Mouse (Mus musculus): ENCODE measurements around the gene Eef1akmt3. TPM values are rescaled to one million over a fixed set of nuclear protein-coding genes. Genes with fewer than 3 reads are reported as not detected.
A peak's percentile ranks its signal among the peaks of the same experiment; 100 is the strongest.

Eef1akmt3 gene
- total RNA-seq, 1 experiment = 0.49 TPM

DNA sequence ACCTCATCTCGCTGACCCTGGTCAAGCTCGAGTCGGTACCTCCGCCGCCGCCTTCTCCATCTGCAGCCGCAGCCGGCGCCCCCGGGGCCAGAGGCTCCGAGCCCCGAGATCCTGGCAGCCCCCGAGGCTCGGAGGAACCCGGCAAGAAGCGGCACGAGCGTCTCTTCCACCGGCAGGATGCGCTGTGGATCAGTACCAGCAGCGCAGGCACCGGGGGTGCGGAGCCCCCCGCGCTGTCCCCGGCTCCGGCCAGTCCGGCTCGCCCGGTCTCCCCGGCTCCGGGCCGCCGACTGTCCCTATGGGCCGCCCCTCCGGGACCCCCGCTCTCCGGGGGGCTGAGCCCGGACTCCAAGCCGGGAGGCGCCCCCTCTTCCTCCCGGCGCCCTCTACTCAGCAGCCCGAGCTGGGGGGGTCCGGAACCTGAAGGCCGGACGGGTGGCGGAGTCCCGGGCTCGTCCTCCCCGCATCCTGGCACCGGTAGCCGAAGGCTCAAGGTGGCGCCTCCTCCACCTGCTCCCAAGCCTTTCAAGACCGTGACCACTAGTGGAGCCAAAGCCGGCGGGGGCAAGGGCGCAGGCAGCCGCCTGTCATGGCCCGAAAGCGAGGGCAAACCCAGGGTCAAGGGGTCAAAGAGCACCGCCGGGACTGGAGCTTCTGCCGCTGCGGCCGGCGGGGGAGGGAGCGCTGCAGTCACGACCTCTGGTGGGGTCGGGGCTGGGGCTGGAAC, 38.5 kb upstream of the Eef1akmt3 start:
- Histone ChIP-seq H3K9ac (ENCODE audit: insufficient read depth, low read depth, low read length, poor library complexity, severe bottlenecking) (peak overlapping the region; percentile 58; the same call in 1 of the 2 replicates), H3K4me1 (ENCODE audit: control insufficient read depth in 2 of 2, insufficient read depth in 2 of 2, low read length in 2 of 2, poor library complexity in 1 of 2) (peaks cover 0 to 12% of the 10 kb centered on the region in 2 experiments; a peak in 1 of 4 replicates)

GRCm38 (mm10) chr10:127078677-127079575, 37.6 kb upstream of the Eef1akmt3 start:
- Histone ChIP-seq H3K36me3 (ENCODE audit: control insufficient read depth, insufficient read depth, low read length, poor library complexity, severe bottlenecking) (no peaks in the 10 kb centered on the region), H3K4me1 (ENCODE audit: control insufficient read depth in 2 of 2, insufficient read depth in 2 of 2, low read length in 2 of 2, poor library complexity in 1 of 2) (peaks cover 0 to 12% of the 10 kb centered on the region in 2 experiments; a peak in 1 of 4 replicates), H3K9me3 (ENCODE audit: control insufficient read depth, insufficient read depth, low read depth, low read length) (no peaks in the 10 kb centered on the region), H3K4me3 (ENCODE audit: insufficient read depth in 1 of 2, low read depth in 1 of 2, low read length in 2 of 2, poor library complexity in 1 of 2, severe bottlenecking in 1 of 2) (peak overlapping the region; percentile 55 to 67), H3K9ac (ENCODE audit: insufficient read depth, low read depth, low read length, poor library complexity, severe bottlenecking) (peak overlapping the region; percentile 58; the same call in 1 of the 2 replicates), H3K27ac (ENCODE audit: insufficient read depth, low read depth, low read length, poor library complexity, severe bottlenecking) (no peak overlapping the region)
- no peak for DNase-seq (ENCODE audit: low read depth, low spot score)
- in situ Hi-C loops (cut with MboI; ENCODE audit: low sequenced_read_pairs in 2 of 2, unreplicated experiment in 2 of 2) = no loop called here
- TF ChIP-seq HCFC1 (IDR thresholded peaks at IDR 0.05; ENCODE audit: borderline replicate concordance, insufficient read depth, low read length) (no peak), MAFK (IDR thresholded peaks at IDR 0.05; ENCODE audit: insufficient read depth, low read depth, low read length) (no peak), ZNF384 (IDR thresholded peaks at IDR 0.05; ENCODE audit: low read depth, low read length) (no peak), CHD2 (IDR thresholded peaks at IDR 0.05; ENCODE audit: low read depth, low read length) (no peak), ZC3H11A (IDR thresholded peaks at IDR 0.05; ENCODE audit: borderline replicate concordance, low read depth, low read length) (no peak)

More for the DNA sequence above, 38.5 kb upstream of the Eef1akmt3 start:
- Histone ChIP-seq H3K4me3 (ENCODE audit: insufficient read depth in 1 of 2, low read depth in 1 of 2, low read length in 2 of 2, poor library complexity in 1 of 2, severe bottlenecking in 1 of 2) (peak overlapping the region; percentile 55 to 67; a peak in 3 of 4 replicates), H3K27ac (ENCODE audit: insufficient read depth, low read depth, low read length, poor library complexity, severe bottlenecking) (no peak overlapping the region), H3K9me3 (ENCODE audit: control insufficient read depth, insufficient read depth, low read depth, low read length) (no peaks in the 10 kb centered on the region), H3K36me3 (ENCODE audit: control insufficient read depth, insufficient read depth, low read length, poor library complexity, severe bottlenecking) (no peaks in the 10 kb centered on the region)
- no peak for DNase-seq (ENCODE audit: low read depth, low spot score)
- in situ Hi-C loops (cut with MboI; ENCODE audit: low sequenced_read_pairs in 2 of 2, unreplicated experiment in 2 of 2) = no loop called here
- no peak for TF ChIP-seq ZC3H11A (IDR thresholded peaks at IDR 0.05; ENCODE audit: borderline replicate concordance, low read depth, low read length)

DNA sequence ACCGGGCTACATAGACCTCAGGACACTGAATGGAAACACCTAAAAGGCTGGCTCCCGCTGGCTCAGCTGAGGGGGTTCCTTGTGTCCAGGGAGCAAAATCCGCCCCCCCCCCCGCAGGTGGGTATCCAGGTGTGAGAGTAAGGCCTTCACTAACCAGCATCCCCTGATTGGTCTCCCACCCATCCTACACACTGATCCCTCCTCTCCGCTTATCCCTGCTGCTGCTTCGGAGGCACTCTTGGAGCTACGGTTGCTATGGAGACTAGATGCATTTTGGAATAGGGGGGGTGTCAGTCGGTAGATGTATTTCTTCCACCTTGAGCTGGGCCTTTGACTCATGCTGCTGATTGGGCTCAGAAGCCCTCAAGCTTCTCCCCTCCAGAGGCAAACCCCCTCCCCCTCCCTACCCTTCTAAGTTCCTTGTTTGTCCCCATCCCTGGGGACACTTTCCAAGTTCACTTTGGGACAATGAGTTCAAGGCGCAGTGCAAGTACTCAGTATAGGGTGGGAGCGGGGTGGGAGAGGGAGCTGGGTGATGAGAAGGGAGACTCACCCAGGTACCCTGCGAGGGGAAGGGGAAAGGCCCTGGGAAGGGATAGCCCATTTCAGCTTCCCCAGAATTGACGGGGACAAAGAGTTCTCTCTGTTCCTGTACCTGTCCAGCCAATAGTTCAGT, 36.8 kb upstream of the Eef1akmt3 start:
- TF ChIP-seq ZNF384 (IDR thresholded peaks at IDR 0.05; ENCODE audit: low read depth, low read length) = no peak
- no peak for TF ChIP-seq MAFK (IDR thresholded peaks at IDR 0.05; ENCODE audit: insufficient read depth, low read depth, low read length)
- no peak for TF ChIP-seq HCFC1 (IDR thresholded peaks at IDR 0.05; ENCODE audit: borderline replicate concordance, insufficient read depth, low read length)
- TF ChIP-seq CHD2 (IDR thresholded peaks at IDR 0.05; ENCODE audit: low read depth, low read length) = no peak
- no peak for TF ChIP-seq ZC3H11A (IDR thresholded peaks at IDR 0.05; ENCODE audit: borderline replicate concordance, low read depth, low read length)
- Histone ChIP-seq H3K4me3 (ENCODE audit: insufficient read depth in 1 of 2, low read depth in 1 of 2, low read length in 2 of 2, poor library complexity in 1 of 2, severe bottlenecking in 1 of 2) (0 out of 4 replicates have a peak overlapping the region, but pooled peaks of 1 of the 2 experiments have one; percentile 6), H3K27ac (ENCODE audit: insufficient read depth, low read depth, low read length, poor library complexity, severe bottlenecking) (no peak overlapping the region), H3K36me3 (ENCODE audit: control insufficient read depth, insufficient read depth, low read length, poor library complexity, severe bottlenecking) (no peaks in the 10 kb centered on the region), H3K4me1 (ENCODE audit: control insufficient read depth in 2 of 2, insufficient read depth in 2 of 2, low read length in 2 of 2, poor library complexity in 1 of 2) (peaks cover 0 to 12% of the 10 kb centered on the region in 2 experiments; a peak in 1 of 4 replicates), H3K9me3 (ENCODE audit: control insufficient read depth, insufficient read depth, low read depth, low read length) (no peaks in the 10 kb centered on the region), H3K9ac (ENCODE audit: insufficient read depth, low read depth, low read length, poor library complexity, severe bottlenecking) (no peak overlapping the region)
- no peak for DNase-seq (ENCODE audit: low read depth, low spot score)
- in situ Hi-C loops (cut with MboI; ENCODE audit: low sequenced_read_pairs in 2 of 2, unreplicated experiment in 2 of 2) = no loop called here

DNA sequence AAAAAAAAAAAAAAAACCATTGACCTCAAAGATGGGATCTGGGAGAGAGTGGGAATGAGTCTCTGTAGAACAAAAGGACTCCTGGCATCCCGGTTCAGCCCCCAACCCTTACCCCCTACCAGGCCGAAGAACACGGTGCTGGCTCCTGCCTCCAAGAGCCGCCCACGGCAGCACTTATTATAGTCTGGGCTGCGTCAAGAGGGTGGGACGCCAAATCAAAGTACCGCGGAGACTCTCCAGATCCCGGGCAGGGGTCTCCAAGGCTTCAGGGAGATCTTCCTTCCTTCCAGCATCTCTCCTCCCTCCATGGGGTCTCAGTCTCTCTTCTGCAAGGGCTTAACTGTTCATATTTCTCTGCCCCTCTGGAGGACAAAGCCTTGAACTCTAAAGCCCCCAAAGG, 36.2 kb upstream of the Eef1akmt3 start:
- peaks cover 0 to 12% of the 10 kb centered on the region in 2 experiments; a peak in 1 of 4 replicates for H3K4me1 ChIP-seq (ENCODE audit: control insufficient read depth in 2 of 2, insufficient read depth in 2 of 2, low read length in 2 of 2, poor library complexity in 1 of 2)
- no peak overlapping the region for H3K4me3 ChIP-seq (ENCODE audit: insufficient read depth in 1 of 2, low read depth in 1 of 2, low read length in 2 of 2, poor library complexity in 1 of 2, severe bottlenecking in 1 of 2)
- H3K27ac ChIP-seq (ENCODE audit: insufficient read depth, low read depth, low read length, poor library complexity, severe bottlenecking) = no peak overlapping the region
- no peaks in the 10 kb centered on the region for H3K9me3 ChIP-seq (ENCODE audit: control insufficient read depth, insufficient read depth, low read depth, low read length)
- TF ChIP-seq CHD2 (IDR thresholded peaks at IDR 0.05; ENCODE audit: low read depth, low read length) (no peak), MAFK (IDR thresholded peaks at IDR 0.05; ENCODE audit: insufficient read depth, low read depth, low read length) (no peak), ZC3H11A (IDR thresholded peaks at IDR 0.05; ENCODE audit: borderline replicate concordance, low read depth, low read length) (no peak), HCFC1 (IDR thresholded peaks at IDR 0.05; ENCODE audit: borderline replicate concordance, insufficient read depth, low read length) (no peak), ZNF384 (IDR thresholded peaks at IDR 0.05; ENCODE audit: low read depth, low read length) (no peak)
- H3K36me3 ChIP-seq (ENCODE audit: control insufficient read depth, insufficient read depth, low read length, poor library complexity, severe bottlenecking) = no peaks in the 10 kb centered on the region
- in situ Hi-C loops (cut with MboI; ENCODE audit: low sequenced_read_pairs in 2 of 2, unreplicated experiment in 2 of 2) = no loop called here
- no peak for DNase-seq (ENCODE audit: low read depth, low spot score)
- H3K9ac ChIP-seq (ENCODE audit: insufficient read depth, low read depth, low read length, poor library complexity, severe bottlenecking) = no peak overlapping the region

All from ES-E14 (cell line).